ENCODE assay signal across 23 mouse cellular contexts in the genomic region with DNA sequence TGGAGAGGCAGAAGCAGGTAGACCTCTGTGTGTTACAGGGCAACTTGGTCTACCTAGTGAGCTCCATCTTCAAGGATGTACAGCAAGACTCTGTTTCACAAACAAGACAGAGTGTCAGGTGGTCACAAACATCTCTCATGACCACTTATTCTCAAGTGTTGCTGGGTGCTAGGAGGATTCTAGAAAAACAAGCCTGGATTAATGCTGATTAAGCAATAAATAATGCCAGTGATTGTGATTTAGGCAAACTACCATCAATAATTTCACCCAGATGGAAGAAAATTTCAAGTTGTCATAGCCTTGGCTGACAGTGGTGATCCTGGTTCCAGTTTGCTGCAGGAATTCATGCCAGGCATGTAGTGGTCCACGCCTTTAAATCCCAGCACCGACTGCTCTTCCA. TPM values are rescaled to one million over a fixed set of nuclear protein-coding genes. Genes with fewer than 3 reads are reported as not detected.
"Had no signal": no experiment of that assay in that cellular context is flagged by ENCODE, and none has a peak within 500 bp of the region (broad histone marks: within the 10 kb centered on the region; RNA-seq: fewer than 3 reads in every experiment).

No protein-coding gene starts in this region.

- H3K9me3 ChIP-seq: lung, embryonic 15.5 days; megakaryocyte, embryonic 14.5 days; midbrain, embryonic 12.5 days; neural tube, embryonic 12.5 days; stomach, embryonic 15.5 days had no signal

- H3K9ac ChIP-seq: liver, postnatal 0 days; lung, embryonic 15.5 days; midbrain, embryonic 12.5 days; neural tube, embryonic 12.5 days; stomach, embryonic 15.5 days had no signal

- H3K4me3 ChIP-seq: lung, embryonic 15.5 days; megakaryocyte, embryonic 14.5 days; midbrain, embryonic 12.5 days; neural tube, embryonic 12.5 days; stomach, embryonic 15.5 days had no signal

- H3K4me1 ChIP-seq: midbrain, embryonic 12.5 days; neural tube, embryonic 12.5 days had no signal

- H3K4me2 ChIP-seq: lung, embryonic 15.5 days; midbrain, embryonic 12.5 days; neural tube, embryonic 12.5 days; stomach, embryonic 15.5 days had no signal

- DNase-seq: liver, postnatal 0 days; lung, adult 2 months; lung, postnatal 14 days; lung, postnatal 36 days; midbrain, embryonic 14.5 days; right cerebral cortex, postnatal 14 days; thymus, adult 2 months; thymus, postnatal 25 days; thymus, postnatal 4 days had no signal

- H3K27me3 ChIP-seq: lung, embryonic 15.5 days; midbrain, embryonic 12.5 days; neural tube, embryonic 12.5 days; stomach, embryonic 15.5 days had no signal

- H3K36me3 ChIP-seq: lung, embryonic 15.5 days; midbrain, embryonic 12.5 days; neural tube, embryonic 12.5 days; stomach, embryonic 15.5 days had no signal

- H3K27ac ChIP-seq: lung, embryonic 15.5 days; macrophage; midbrain, embryonic 12.5 days; neural tube, embryonic 12.5 days; stomach, embryonic 15.5 days; stomach, postnatal 0 days had no signal

- ATAC-seq: liver, postnatal 0 days; lung, postnatal 0 days had no signal

RNA-seq across cellular contexts. Expression of a gene that starts 4.3 kb away (rescaled TPM):
- total RNA-seq: megakaryocyte progenitor cell, adult 5-6 weeks; midbrain, postnatal 0 days; monocyte, adult 5-6 weeks; neutrophil, adult 5-6 weeks had no signal
- polyA plus RNA-seq: liver, postnatal 0 days; macrophage; neural tube, embryonic 14.5 days; spleen, adult 2 months had no signal
